ENCODE assay signal across 8 mouse cellular contexts in the genomic region with DNA sequence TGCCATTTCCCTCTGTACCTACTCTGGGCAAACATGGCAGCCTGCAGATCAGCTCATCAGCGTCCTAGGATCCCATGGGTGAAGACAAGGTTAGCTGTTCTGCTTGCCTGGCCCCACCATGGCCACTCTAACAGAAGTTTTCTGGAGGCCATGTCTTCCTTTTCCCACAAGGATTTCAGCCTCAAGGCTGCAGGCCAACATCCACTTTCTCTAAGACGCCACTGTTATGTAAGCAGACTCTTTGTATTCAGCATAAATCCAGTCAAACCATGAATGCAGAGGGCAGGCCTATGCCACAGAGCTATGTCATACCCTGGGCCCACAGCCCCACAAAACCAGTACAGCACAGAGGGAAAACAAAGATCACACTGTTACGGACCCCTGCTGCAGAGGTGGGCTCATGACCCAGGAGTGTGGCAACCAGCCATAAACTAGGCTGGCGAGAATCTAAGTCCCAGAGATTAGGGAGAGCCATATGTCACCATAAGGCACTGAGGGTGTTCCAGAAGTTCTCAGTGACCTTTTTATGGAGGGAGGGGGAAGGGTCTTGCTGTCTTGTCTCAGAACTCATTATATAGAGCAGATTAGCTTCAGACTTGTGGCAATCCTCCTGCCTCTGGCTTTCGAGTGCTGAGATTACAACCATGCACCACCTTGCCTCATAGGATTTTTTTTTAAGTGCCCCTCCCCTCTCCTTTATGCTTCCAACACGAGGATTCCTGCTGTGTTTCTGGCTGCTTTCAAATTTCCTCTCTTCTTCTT.
DNase-seq lines count a peak whose midpoint lies in the region; ATAC-seq and TF ChIP-seq lines count a peak whose summit lies in the region.

No protein-coding gene starts in this region.

- no peak for DNase-seq in kidney, postnatal 36 days
- DNase-seq in hindbrain, postnatal 0 days (ENCODE audit: low spot score) = peak; percentile 40
- no peak for DNase-seq in c-Kit-positive CD71-positive TER-119-positive erythroid progenitor cells, embryonic 14.5 days (ENCODE audit: low spot score)
- DNase-seq in testis, postnatal 10 days (ENCODE audit: low spot score) = no peak

- 0 out of 2 replicates have a peak, but pooled peaks have one; percentile 37 for ATAC-seq in kidney, embryonic 15.5 days (replicated peaks; ENCODE audit: low FRiP score)
- ATAC-seq in forebrain, embryonic 12.5 days (ENCODE audit: low FRiP score) = peak; percentile 77
- peak; percentile 73 for ATAC-seq in hindbrain, postnatal 0 days
- ATAC-seq in neural tube, embryonic 15.5 days (ENCODE audit: low FRiP score) = peak; percentile 74
- no peak for ATAC-seq in erythroid progenitor cell, adult 5-6 weeks (replicated peaks; ENCODE audit: low FRiP score, poor library complexity, severe bottlenecking)

- TF ChIP-seq CTCF in hindbrain, postnatal 0 days (IDR thresholded peaks at IDR 0.05; ENCODE audit: low read depth) = no peak

- no peak overlapping the region for H3K4me3 ChIP-seq in kidney, embryonic 15.5 days (replicated peaks)
- H3K4me3 ChIP-seq in forebrain, embryonic 12.5 days (replicated peaks) = no peak overlapping the region
- H3K4me3 ChIP-seq in hindbrain, postnatal 0 days (ENCODE audit: low read length) = no peak overlapping the region
- H3K4me3 ChIP-seq in neural tube, embryonic 15.5 days (replicated peaks) = no peak overlapping the region

- no peaks in the 10 kb centered on the region for H3K27me3 ChIP-seq in kidney, embryonic 15.5 days
- H3K27me3 ChIP-seq in forebrain, embryonic 12.5 days = no peaks in the 10 kb centered on the region
- no peaks in the 10 kb centered on the region for H3K27me3 ChIP-seq in hindbrain, postnatal 0 days (ENCODE audit: insufficient read depth, low read length)
- H3K27me3 ChIP-seq in neural tube, embryonic 15.5 days (replicated peaks) = no peaks in the 10 kb centered on the region

- H3K4me2 ChIP-seq in kidney, embryonic 15.5 days = peak overlapping the region; percentile 33
- no peak overlapping the region for H3K4me2 ChIP-seq in forebrain, embryonic 12.5 days
- no peak overlapping the region for H3K4me2 ChIP-seq in hindbrain, postnatal 0 days (ENCODE audit: low read depth, low read length)
- peak overlapping the region; percentile 8; the same call in 1 of the 2 replicates for H3K4me2 ChIP-seq in neural tube, embryonic 15.5 days

- no peaks in the 10 kb centered on the region for H3K36me3 ChIP-seq in kidney, embryonic 15.5 days
- no peaks in the 10 kb centered on the region for H3K36me3 ChIP-seq in forebrain, embryonic 12.5 days (replicated peaks)
- H3K36me3 ChIP-seq in hindbrain, postnatal 0 days (ENCODE audit: insufficient read depth, low read length) = no peaks in the 10 kb centered on the region
- no peaks in the 10 kb centered on the region for H3K36me3 ChIP-seq in neural tube, embryonic 15.5 days

- H3K27ac ChIP-seq in kidney, embryonic 15.5 days = 0 out of 2 replicates have a peak overlapping the region, but pooled peaks have one; percentile 18
- peak overlapping the region; percentile 50 for H3K27ac ChIP-seq in forebrain, embryonic 12.5 days
- H3K27ac ChIP-seq in hindbrain, postnatal 0 days = peak overlapping the region; percentile 45; the same call in 1 of the 2 replicates
- peak overlapping the region; percentile 72 for H3K27ac ChIP-seq in neural tube, embryonic 15.5 days (replicated peaks)

- no peaks in the 10 kb centered on the region for H3K9me3 ChIP-seq in kidney, embryonic 15.5 days (replicated peaks)
- H3K9me3 ChIP-seq in forebrain, embryonic 12.5 days = no peaks in the 10 kb centered on the region
- no peaks in the 10 kb centered on the region for H3K9me3 ChIP-seq in hindbrain, postnatal 0 days (ENCODE audit: low read length)
- no peaks in the 10 kb centered on the region for H3K9me3 ChIP-seq in neural tube, embryonic 15.5 days (replicated peaks)

- no peak overlapping the region for H3K9ac ChIP-seq in kidney, embryonic 15.5 days
- no peak overlapping the region for H3K9ac ChIP-seq in forebrain, embryonic 12.5 days
- H3K9ac ChIP-seq in hindbrain, postnatal 0 days (replicated peaks; ENCODE audit: low read length) = no peak overlapping the region
- H3K9ac ChIP-seq in neural tube, embryonic 15.5 days (replicated peaks) = 0 out of 2 replicates have a peak overlapping the region, but pooled peaks have one; percentile 11

- WGBS in kidney, embryonic 15.5 days = 52% methylated on average over 6 of the region's 6 CpGs
- WGBS in forebrain, embryonic 12.5 days = 41% methylated on average over 6 of the region's 6 CpGs
- 26% methylated on average over 6 of the region's 6 CpGs for WGBS in hindbrain, postnatal 0 days
- 34% methylated on average over 6 of the region's 6 CpGs for WGBS in neural tube, embryonic 15.5 days

- H3K4me1 ChIP-seq in kidney, embryonic 15.5 days = peaks cover 15% of the 10 kb centered on the region
- H3K4me1 ChIP-seq in forebrain, embryonic 12.5 days = peaks cover 10% of the 10 kb centered on the region
- H3K4me1 ChIP-seq in hindbrain, postnatal 0 days (ENCODE audit: insufficient read depth, low read length) = peaks cover 6% of the 10 kb centered on the region; the same call in 1 of the 2 replicates
- H3K4me1 ChIP-seq in neural tube, embryonic 15.5 days = peaks cover 12% of the 10 kb centered on the region

Comparison
In these comparisons a context has a peak if more than half of its experiments do, and no peak if none do; other contexts are left out.
1. H3K27ac ChIP-seq: peak in every context shown above with its lines; median percentile 72 in neural tube, embryonic 15.5 days; 50 in forebrain, embryonic 12.5 days; 45 in hindbrain, postnatal 0 days; 18 in kidney, embryonic 15.5 days.
2. H3K4me2 ChIP-seq: peak in kidney, embryonic 15.5 days (single experiment) and neural tube, embryonic 15.5 days (single experiment); none in forebrain, embryonic 12.5 days (single experiment) and hindbrain, postnatal 0 days (single experiment).